Comparison of ENCODE assay signal across 11 mouse cellular contexts in genomic region chr10:81024346-81024937, GRCm38 (mm10). TPM values are rescaled to one million over a fixed set of nuclear protein-coding genes. Genes with fewer than 3 reads are reported as not detected.
A peak's percentile ranks its signal among the peaks of the same experiment; 100 is the strongest.
DNase-seq lines count a peak whose midpoint lies in the region; ATAC-seq and TF ChIP-seq lines count a peak whose summit lies in the region.
"Had no signal": no experiment of that assay in that cellular context is flagged by ENCODE, and none has a peak within 500 bp of the region (broad histone marks: within the 10 kb centered on the region; RNA-seq: fewer than 3 reads in every experiment).

No protein-coding gene starts in this region.

- intact Hi-C loops in left cerebral cortex, adult 2 months (cut with DNase I) = no loop called here

- H3K36me3 ChIP-seq in embryonic facial prominence, embryonic 15.5 days = no peaks in the 10 kb centered on the region
- H3K36me3 ChIP-seq in hindbrain, embryonic 15.5 days = no peaks in the 10 kb centered on the region
- H3K36me3 ChIP-seq in neural tube, embryonic 15.5 days = no peaks in the 10 kb centered on the region

- TF ChIP-seq CTCF in left cerebral cortex, adult 2 months (IDR thresholded peaks at IDR 0.05) = no peak

- peak overlapping the region; percentile 57 for H3K4me3 ChIP-seq in left cerebral cortex, adult 2 months
- no peak overlapping the region for H3K4me3 ChIP-seq in embryonic facial prominence, embryonic 15.5 days (replicated peaks)
- H3K4me3 ChIP-seq in hindbrain, embryonic 15.5 days = peak overlapping the region; percentile 56
- peak overlapping the region; percentile 57 for H3K4me3 ChIP-seq in neural tube, embryonic 15.5 days (replicated peaks)

- no peak for DNase-seq in left cerebral cortex, adult 2 months (ENCODE audit: extremely low spot score in 1 of 2, low spot score in 2 of 2)
- no peak for DNase-seq in left cerebral cortex, adult 11 months (ENCODE audit: low spot score)
- no peak for DNase-seq in frontal cortex, postnatal 36 days (ENCODE audit: low spot score in 2 of 2)
- DNase-seq in lung, adult 18-20 months = no peak

- peaks cover 46% of the 10 kb centered on the region for H3K27me3 ChIP-seq in embryonic facial prominence, embryonic 15.5 days
- no peaks in the 10 kb centered on the region for H3K27me3 ChIP-seq in hindbrain, embryonic 15.5 days
- H3K27me3 ChIP-seq in neural tube, embryonic 15.5 days (replicated peaks) = peaks cover 22% of the 10 kb centered on the region; the same call in 1 of the 2 replicates

- no peak overlapping the region for H3K9ac ChIP-seq in embryonic facial prominence, embryonic 15.5 days
- peak overlapping the region; percentile 71 for H3K9ac ChIP-seq in hindbrain, embryonic 15.5 days
- H3K9ac ChIP-seq in neural tube, embryonic 15.5 days (replicated peaks) = peak overlapping the region; percentile 71
- H3K9ac ChIP-seq: liver, postnatal 0 days had no signal

- ATAC-seq in embryonic facial prominence, embryonic 15.5 days (ENCODE audit: insufficient number of reproducible peaks, low FRiP score, low TSS enrichment, low read depth) = 0 out of 2 replicates have a peak, but pooled peaks have one; percentile 10
- no peak for ATAC-seq in hindbrain, embryonic 15.5 days (ENCODE audit: low FRiP score, low read depth)
- peak; percentile 19; the same call in 1 of the 2 replicates for ATAC-seq in neural tube, embryonic 15.5 days (ENCODE audit: low FRiP score)
- ATAC-seq: activated CD4-positive, CD25-positive, alpha-beta regulatory T cell, adult 4 months; liver, postnatal 0 days had no signal

- H3K9me3 ChIP-seq in embryonic facial prominence, embryonic 15.5 days (replicated peaks) = no peaks in the 10 kb centered on the region
- no peaks in the 10 kb centered on the region for H3K9me3 ChIP-seq in hindbrain, embryonic 15.5 days
- no peaks in the 10 kb centered on the region for H3K9me3 ChIP-seq in neural tube, embryonic 15.5 days (replicated peaks)

- no peak overlapping the region for H3K4me2 ChIP-seq in embryonic facial prominence, embryonic 15.5 days (replicated peaks)
- peak overlapping the region; percentile 74 for H3K4me2 ChIP-seq in hindbrain, embryonic 15.5 days
- peak overlapping the region; percentile 73 for H3K4me2 ChIP-seq in neural tube, embryonic 15.5 days

- peaks cover 12% of the 10 kb centered on the region for H3K4me1 ChIP-seq in embryonic facial prominence, embryonic 15.5 days
- peaks cover 40% of the 10 kb centered on the region for H3K4me1 ChIP-seq in hindbrain, embryonic 15.5 days (replicated peaks)
- peaks cover 39% of the 10 kb centered on the region for H3K4me1 ChIP-seq in neural tube, embryonic 15.5 days

- peak overlapping the region; percentile 92 for H3K27ac ChIP-seq in left cerebral cortex, adult 2 months
- no peak overlapping the region for H3K27ac ChIP-seq in embryonic facial prominence, embryonic 15.5 days (replicated peaks)
- H3K27ac ChIP-seq in hindbrain, embryonic 15.5 days (replicated peaks) = no peak overlapping the region
- no peak overlapping the region for H3K27ac ChIP-seq in neural tube, embryonic 15.5 days (replicated peaks)
- H3K27ac ChIP-seq: kidney, postnatal 0 days had no signal

- 64% methylated on average over 5 of the region's 5 CpGs for WGBS in embryonic facial prominence, embryonic 15.5 days
- WGBS in hindbrain, embryonic 15.5 days = 82% methylated on average over 5 of the region's 5 CpGs
- 80% methylated on average over 5 of the region's 5 CpGs for WGBS in neural tube, embryonic 15.5 days

RNA-seq across cellular contexts. Expression of gene Diras1, which starts 1.0 kb away (rescaled TPM):
- total RNA-seq in left cerebral cortex, adult 2 months (2021) = 100 to 1,000 TPM; 100 to 116 TPM
- polyA plus RNA-seq in embryonic facial prominence, embryonic 15.5 days (2015; fragmentation: Nextera tagmentation; extraction: Ambion mirVana) = 1.4 and 1.9 TPM in 2 replicates
- 71.6 and 81.6 TPM in 2 replicates for polyA plus RNA-seq in hindbrain, embryonic 15.5 days (2015; fragmentation: Nextera tagmentation; extraction: Ambion mirVana)
- polyA plus RNA-seq in neural tube, embryonic 15.5 days (2015; fragmentation: Nextera tagmentation; extraction: Ambion mirVana) = 55.3 and 69.4 TPM in 2 replicates
- total RNA-seq: heart, postnatal 10 days had no signal
- polyA plus RNA-seq: liver, postnatal 0 days had no signal

RNA-seq across cellular contexts. Expression of gene Gng7, which starts 9.7 kb away (rescaled TPM):
- total RNA-seq in left cerebral cortex, adult 2 months (2021) = 100 to 1,000 TPM in 1 of 2 experiments, 10 to 100 TPM in 1; 66.6 to 111 TPM
- polyA plus RNA-seq in embryonic facial prominence, embryonic 15.5 days (2015; fragmentation: Nextera tagmentation; extraction: Ambion mirVana) = 11.2 and 12.3 TPM in 2 replicates
- 19.1 and 21.4 TPM in 2 replicates for polyA plus RNA-seq in hindbrain, embryonic 15.5 days (2015; fragmentation: Nextera tagmentation; extraction: Ambion mirVana)
- polyA plus RNA-seq in neural tube, embryonic 15.5 days (2015; fragmentation: Nextera tagmentation; extraction: Ambion mirVana) = 22.8 and 24.9 TPM in 2 replicates
- polyA plus RNA-seq: activated CD4-positive, CD25-positive, alpha-beta regulatory T cell, adult 4 months had no signal

RNA-seq across cellular contexts. Expression of gene Slc39a3, which starts 12.8 kb away (rescaled TPM):
- 10 to 100 TPM; 61.3 to 62.5 TPM for total RNA-seq in left cerebral cortex, adult 2 months (2021)
- polyA plus RNA-seq in embryonic facial prominence, embryonic 15.5 days (2015; fragmentation: Nextera tagmentation; extraction: Ambion mirVana) = 21.7 and 22.7 TPM in 2 replicates
- 46.3 and 53.0 TPM in 2 replicates for polyA plus RNA-seq in hindbrain, embryonic 15.5 days (2015; fragmentation: Nextera tagmentation; extraction: Ambion mirVana)
- polyA plus RNA-seq in neural tube, embryonic 15.5 days (2015; fragmentation: Nextera tagmentation; extraction: Ambion mirVana) = 43.9 and 47.7 TPM in 2 replicates

RNA-seq across cellular contexts. Expression of gene Sgta, which starts 35.5 kb away (rescaled TPM):
- total RNA-seq in left cerebral cortex, adult 2 months (2021) = 100 to 1,000 TPM; 171 to 173 TPM
- polyA plus RNA-seq in embryonic facial prominence, embryonic 15.5 days (2015; fragmentation: Nextera tagmentation; extraction: Ambion mirVana) = 199 and 216 TPM in 2 replicates
- polyA plus RNA-seq in hindbrain, embryonic 15.5 days (2015; fragmentation: Nextera tagmentation; extraction: Ambion mirVana) = 310 and 331 TPM in 2 replicates
- polyA plus RNA-seq in neural tube, embryonic 15.5 days (2015; fragmentation: Nextera tagmentation; extraction: Ambion mirVana) = 290 and 298 TPM in 2 replicates

RNA-seq across cellular contexts. Expression of gene Thop1, which starts 45.4 kb away (rescaled TPM):
- 10 to 100 TPM; 51.0 to 51.1 TPM for total RNA-seq in left cerebral cortex, adult 2 months (2021)
- polyA plus RNA-seq in embryonic facial prominence, embryonic 15.5 days (2015; fragmentation: Nextera tagmentation; extraction: Ambion mirVana) = 81.3 and 87.7 TPM in 2 replicates
- 51.2 and 51.3 TPM in 2 replicates for polyA plus RNA-seq in hindbrain, embryonic 15.5 days (2015; fragmentation: Nextera tagmentation; extraction: Ambion mirVana)
- polyA plus RNA-seq in neural tube, embryonic 15.5 days (2015; fragmentation: Nextera tagmentation; extraction: Ambion mirVana) = 44.3 and 52.9 TPM in 2 replicates

Comparison
In these comparisons a context has a peak if more than half of its experiments do, and no peak if none do; other contexts are left out.
1. RNA of gene Diras1, which starts 1.0 kb away (polyA plus RNA-seq): 71.6 to 81.6 TPM in hindbrain, embryonic 15.5 days and 55.3 to 69.4 TPM in neural tube, embryonic 15.5 days; 1.4 to 1.9 TPM in embryonic facial prominence, embryonic 15.5 days; every median in the first group is over 10 times any median in the second.